Mouse (Mus musculus): ENCODE measurements around the gene D130043K22Rik. TPM values are rescaled to one million over a fixed set of nuclear protein-coding genes. Genes with fewer than 3 reads are reported as not detected.
A peak's percentile ranks its signal among the peaks of the same experiment; 100 is the strongest.

D130043K22Rik gene
- polyA plus RNA-seq, 1 experiment from 2014 or later = 0.13 TPM

DNA sequence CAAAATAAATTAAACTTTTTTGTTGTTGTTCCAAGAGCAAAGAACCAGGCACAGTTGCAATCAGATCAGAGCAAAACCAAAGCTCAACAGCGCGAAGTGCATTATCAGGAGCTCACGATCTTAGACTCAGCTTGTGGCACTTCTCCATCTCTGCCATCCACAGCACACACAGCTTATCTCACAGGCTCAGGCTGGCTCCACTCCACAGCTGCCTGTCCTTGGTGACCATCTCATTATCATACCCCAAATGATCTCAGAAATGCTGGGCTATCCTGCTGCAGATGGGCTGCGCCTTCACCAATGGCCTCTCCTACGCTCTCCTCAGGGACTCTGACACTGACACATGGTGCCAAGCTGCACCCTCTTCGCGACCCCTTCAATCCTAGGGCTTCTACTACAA lies 88.3 kb downstream of the D130043K22Rik start:
- no peak for ATAC-seq (ENCODE audit: insufficient read depth)
- no peaks in the 10 kb centered on the region for H3K36me3 ChIP-seq (replicated peaks)
- no peak overlapping the region for H3K27ac ChIP-seq (replicated peaks)
- H3K27me3 ChIP-seq = peaks cover 37% of the 10 kb centered on the region
- H3K9me3 ChIP-seq (replicated peaks) = no peaks in the 10 kb centered on the region
- peaks cover 10% of the 10 kb centered on the region for H3K4me1 ChIP-seq (replicated peaks)
- WGBS (ENCODE audit: insufficient replicate concordance) = 28% methylated on average over 7 of the region's 7 CpGs
- H3K4me2 ChIP-seq = no peak overlapping the region
- H3K4me3 ChIP-seq (replicated peaks) = no peak overlapping the region
- H3K9ac ChIP-seq = no peak overlapping the region

DNA sequence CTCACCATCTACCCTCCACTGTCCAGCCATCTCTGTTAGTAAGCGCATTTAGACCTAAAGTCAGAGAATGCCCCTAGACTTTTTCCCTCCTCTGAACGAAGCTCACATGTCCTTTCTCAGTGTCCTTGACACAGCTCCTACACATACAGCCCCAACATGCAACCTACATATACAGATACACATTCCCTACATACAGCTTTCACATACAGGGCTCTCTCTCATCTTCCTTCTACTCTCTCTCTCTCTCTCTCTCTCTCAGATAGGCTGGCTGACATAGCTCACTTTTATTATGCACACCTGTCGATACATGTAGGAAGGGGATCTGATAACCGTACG lies 91.8 kb downstream of the D130043K22Rik start:
- Histone ChIP-seq H3K4me3 (replicated peaks) (peak overlapping the region; percentile 65), H3K4me2 (peak overlapping the region; percentile 72), H3K27ac (replicated peaks) (no peak overlapping the region), H3K9ac (peak overlapping the region; percentile 56; the same call in 1 of the 2 replicates), H3K4me1 (replicated peaks) (peaks cover 15% of the 10 kb centered on the region), H3K36me3 (replicated peaks) (no peaks in the 10 kb centered on the region), H3K27me3 (peaks cover 55% of the 10 kb centered on the region), H3K9me3 (replicated peaks) (no peaks in the 10 kb centered on the region)
- no peak for ATAC-seq (ENCODE audit: insufficient read depth)
- WGBS (ENCODE audit: insufficient replicate concordance) = 30% methylated on average over 5 of the region's 5 CpGs

DNA sequence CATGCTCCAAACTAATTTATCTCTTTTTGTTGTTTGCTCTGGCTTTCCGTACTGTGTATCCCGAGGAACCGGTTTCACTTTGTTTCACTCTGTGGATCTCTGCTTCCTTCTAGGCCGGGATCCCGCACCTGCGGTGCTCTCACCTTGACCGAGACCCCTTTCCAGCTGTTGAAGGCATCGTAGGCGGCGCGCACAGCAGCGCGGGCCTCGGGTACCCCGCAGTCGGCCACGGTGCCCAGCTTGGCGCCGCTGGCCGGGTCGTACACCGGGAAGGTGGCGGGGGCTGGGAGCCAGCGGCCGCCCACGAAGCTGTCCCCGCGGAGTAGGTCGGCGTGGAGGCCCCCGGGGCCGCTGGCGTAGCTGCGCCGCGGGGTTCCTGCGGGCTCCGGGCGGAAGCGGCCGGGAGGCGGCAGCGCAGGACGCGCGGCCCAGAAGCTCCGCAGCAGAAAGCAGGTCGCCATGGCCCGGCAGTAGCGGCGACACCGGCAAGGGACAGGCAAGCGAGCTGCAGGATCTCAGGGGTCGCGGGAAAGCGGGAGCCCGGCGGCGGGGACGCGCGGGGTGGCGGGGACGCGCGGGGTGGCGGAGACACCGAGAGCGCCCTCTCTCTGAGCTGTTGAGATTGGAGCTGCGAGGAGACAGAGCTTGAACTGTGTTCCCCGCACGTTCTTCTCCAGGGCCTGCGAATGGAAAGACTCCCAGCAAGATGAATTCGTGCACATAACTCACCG lies 92.3 kb downstream of the D130043K22Rik start, which contains the start of gene Aldh5a1:
Gene Aldh5a1 (minus strand): TSS at position 554 of the 731 bp plus-strand sequence.
- peaks cover 12% of the 10 kb centered on the region for H3K4me1 ChIP-seq (replicated peaks)
- H3K4me3 ChIP-seq (replicated peaks) = peak within 1 kb of the TSS; percentile 65
- 2% methylated on average over 75 of the region's 75 CpGs for WGBS (ENCODE audit: insufficient replicate concordance)
- H3K4me2 ChIP-seq = peak within 1 kb of the TSS; percentile 72
- peak within 1 kb of the TSS; percentile 56 for H3K9ac ChIP-seq
- no peaks in the 10 kb centered on the region for H3K9me3 ChIP-seq (replicated peaks)
- no peaks in the 10 kb centered on the region for H3K36me3 ChIP-seq (replicated peaks)
- ATAC-seq (ENCODE audit: insufficient read depth) = peak; percentile 59
- H3K27ac ChIP-seq (replicated peaks) = peak within 1 kb of the TSS; percentile 24; the same call in 1 of the 2 replicates
- peaks cover 55% of the 10 kb centered on the region for H3K27me3 ChIP-seq

DNA sequence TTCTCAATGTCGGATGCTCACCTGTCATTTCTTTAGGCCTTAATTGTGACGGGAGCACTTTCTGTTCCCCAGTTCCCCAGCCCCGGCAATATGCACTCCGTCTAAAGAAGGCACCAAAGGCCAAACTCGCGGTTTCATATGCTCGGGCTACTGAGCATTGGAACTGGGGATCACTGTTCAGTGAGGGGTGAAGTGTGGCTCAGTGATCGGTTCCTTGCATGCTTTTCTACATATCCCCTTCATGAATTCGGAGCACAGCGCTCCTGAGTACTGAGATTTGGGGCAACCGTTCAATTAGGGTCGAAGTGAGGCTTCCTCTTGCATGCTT lies 92.9 kb downstream of the D130043K22Rik start:
- Histone ChIP-seq H3K9ac (no peak overlapping the region), H3K27ac (replicated peaks) (no peak overlapping the region), H3K36me3 (replicated peaks) (no peaks in the 10 kb centered on the region), H3K4me1 (replicated peaks) (peaks cover 12% of the 10 kb centered on the region), H3K27me3 (peaks cover 60% of the 10 kb centered on the region), H3K9me3 (replicated peaks) (no peaks in the 10 kb centered on the region), H3K4me3 (replicated peaks) (peak overlapping the region; percentile 65), H3K4me2 (peak overlapping the region; percentile 72)
- no peak for ATAC-seq (ENCODE audit: insufficient read depth)
- 14% methylated on average over 12 of the region's 12 CpGs for WGBS (ENCODE audit: insufficient replicate concordance)

DNA sequence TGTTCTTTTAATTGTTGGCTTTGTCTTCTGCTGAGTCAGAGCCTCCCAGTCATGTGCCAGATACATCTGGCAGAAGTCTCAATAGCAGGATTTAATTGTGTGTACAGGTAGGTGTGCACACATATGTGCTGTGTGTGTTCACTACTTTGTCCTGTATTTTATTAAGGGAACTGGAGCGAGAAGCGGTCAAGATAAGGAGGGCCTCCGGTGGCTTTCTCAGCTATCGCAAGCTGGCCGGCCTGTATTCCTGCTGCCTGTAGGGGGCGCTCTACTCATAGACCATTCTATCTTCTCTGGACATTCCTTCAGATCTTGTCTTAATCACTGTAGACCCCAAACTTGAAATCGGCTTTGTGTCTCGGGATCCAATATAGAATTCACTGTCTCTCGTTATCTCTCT lies 93.7 kb downstream of the D130043K22Rik start:
- Histone ChIP-seq H3K4me1 (replicated peaks) (peaks cover 12% of the 10 kb centered on the region; the same call in 1 of the 2 replicates), H3K36me3 (replicated peaks) (no peaks in the 10 kb centered on the region), H3K4me2 (no peak overlapping the region), H3K4me3 (replicated peaks) (no peak overlapping the region), H3K9me3 (replicated peaks) (no peaks in the 10 kb centered on the region), H3K27me3 (peaks cover 64% of the 10 kb centered on the region), H3K9ac (no peak overlapping the region), H3K27ac (replicated peaks) (no peak overlapping the region)
- WGBS (ENCODE audit: insufficient replicate concordance) = 7% methylated on average over 9 of the region's 9 CpGs
- no peak for ATAC-seq (ENCODE audit: insufficient read depth)

DNA sequence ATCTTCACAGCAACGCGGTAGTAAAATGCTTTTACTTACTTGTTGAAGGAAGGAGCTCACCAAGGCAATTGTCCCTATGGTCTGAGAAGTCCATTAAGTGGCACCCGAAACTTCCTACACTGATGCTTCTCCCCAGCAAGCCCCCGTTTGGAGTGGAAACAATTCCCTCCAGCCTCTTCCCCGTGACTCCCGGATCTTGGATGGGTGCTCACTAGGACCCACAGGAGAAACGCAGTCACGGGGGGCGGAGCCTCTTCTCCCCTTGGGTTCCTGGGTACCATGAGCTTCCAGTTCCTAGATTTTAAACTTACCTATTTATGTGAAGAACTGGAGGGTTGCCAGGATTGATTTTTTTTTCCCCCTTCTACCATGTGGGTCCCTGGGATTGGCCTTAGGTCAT lies 94.5 kb downstream of the D130043K22Rik start:
- WGBS (ENCODE audit: insufficient replicate concordance) = 74% methylated on average over 9 of the region's 9 CpGs
- Histone ChIP-seq H3K36me3 (replicated peaks) (no peaks in the 10 kb centered on the region), H3K9ac (no peak overlapping the region), H3K9me3 (replicated peaks) (no peaks in the 10 kb centered on the region), H3K4me3 (replicated peaks) (no peak overlapping the region), H3K4me2 (no peak overlapping the region), H3K27me3 (peaks cover 61% of the 10 kb centered on the region), H3K27ac (replicated peaks) (no peak overlapping the region), H3K4me1 (replicated peaks) (peaks cover 12% of the 10 kb centered on the region; the same call in 1 of the 2 replicates)
- ATAC-seq (ENCODE audit: insufficient read depth) = no peak

DNA sequence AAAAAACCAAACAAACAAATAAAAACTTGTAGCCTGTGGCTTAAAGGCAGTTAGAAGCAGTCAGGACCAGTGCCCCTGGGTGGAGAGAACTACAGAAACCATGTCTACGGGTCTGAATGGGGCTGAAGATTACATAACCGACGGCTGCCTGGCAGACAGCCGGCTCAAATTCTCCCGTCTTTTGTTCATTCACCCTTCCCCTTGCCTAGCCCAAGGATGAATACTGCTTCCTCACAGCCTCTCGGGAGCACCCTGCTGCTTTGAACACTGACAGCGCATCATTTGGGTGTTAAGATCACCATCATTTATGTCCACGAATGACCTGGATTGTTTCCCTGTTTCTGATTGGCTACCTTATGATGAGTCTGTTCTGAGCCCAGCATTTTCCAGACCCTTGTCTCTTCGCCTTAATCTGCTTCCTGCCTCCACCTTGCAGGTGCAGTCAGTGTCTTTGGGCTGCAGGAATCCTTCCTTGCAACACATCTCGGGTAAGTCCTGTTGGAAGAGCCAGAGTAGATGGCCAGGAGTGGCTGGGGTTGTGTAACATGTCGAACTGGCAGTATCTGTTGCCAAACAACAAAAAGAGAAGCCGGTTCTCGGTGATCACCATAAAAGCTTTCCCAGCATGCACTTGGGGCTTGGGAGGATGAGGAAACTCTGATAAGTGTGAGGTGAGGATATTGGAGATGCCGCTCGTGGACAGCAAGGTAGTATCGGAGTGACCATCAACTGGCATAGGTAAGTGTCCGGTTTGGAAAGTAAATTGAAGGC lies 97.8 kb downstream of the D130043K22Rik start, which contains the start of gene Gpld1:
Gene Gpld1 (plus strand): TSS at position 641 of the 771 bp plus-strand sequence.
- H3K4me3 ChIP-seq (replicated peaks) = peak within 1 kb of the TSS; percentile 32
- peaks cover 32% of the 10 kb centered on the region for H3K27me3 ChIP-seq
- peak within 1 kb of the TSS; percentile 45; the same call in 1 of the 2 replicates for H3K27ac ChIP-seq (replicated peaks)
- no peaks in the 10 kb centered on the region for H3K36me3 ChIP-seq (replicated peaks)
- no peaks in the 10 kb centered on the region for H3K9me3 ChIP-seq (replicated peaks)
- peaks cover 10% of the 10 kb centered on the region; the same call in 1 of the 2 replicates for H3K4me1 ChIP-seq (replicated peaks)
- WGBS (ENCODE audit: insufficient replicate concordance) = 44% methylated on average over 17 of the region's 17 CpGs
- H3K9ac ChIP-seq = no peak within 1 kb of the TSS
- ATAC-seq (ENCODE audit: insufficient read depth) = peak; percentile 38
- peak within 1 kb of the TSS; percentile 27 for H3K4me2 ChIP-seq

DNA sequence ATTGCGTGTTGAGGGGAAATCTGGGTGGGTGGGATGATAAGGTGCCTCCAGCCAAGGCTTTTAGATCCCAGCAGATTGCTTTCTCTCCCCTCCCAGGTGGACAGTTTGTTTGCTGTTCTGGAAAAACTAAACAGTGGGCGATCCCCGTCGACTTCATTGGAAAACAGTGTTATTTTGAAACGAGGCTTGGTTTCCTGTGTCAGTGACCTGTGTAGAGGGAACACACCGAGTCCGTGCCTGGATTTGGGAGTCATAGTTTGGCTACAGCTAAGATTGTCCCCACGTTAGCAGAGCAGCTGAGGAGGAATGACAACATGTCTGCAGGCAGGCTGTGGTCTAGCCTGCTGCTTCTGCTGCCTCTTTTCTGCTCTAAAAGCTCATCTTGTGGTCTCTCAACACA lies 98.4 kb downstream of the D130043K22Rik start:
- H3K27ac ChIP-seq (replicated peaks) = peak overlapping the region; percentile 45; the same call in 1 of the 2 replicates
- no peaks in the 10 kb centered on the region for H3K9me3 ChIP-seq (replicated peaks)
- H3K9ac ChIP-seq = no peak overlapping the region
- WGBS (ENCODE audit: insufficient replicate concordance) = 47% methylated on average over 8 of the region's 8 CpGs
- no peaks in the 10 kb centered on the region for H3K36me3 ChIP-seq (replicated peaks)
- H3K4me1 ChIP-seq (replicated peaks) = peaks cover 4% of the 10 kb centered on the region; the same call in 1 of the 2 replicates
- H3K27me3 ChIP-seq = peaks cover 26% of the 10 kb centered on the region
- peak overlapping the region; percentile 25 for H3K4me2 ChIP-seq
- ATAC-seq (ENCODE audit: insufficient read depth) = peak; percentile 64
- H3K4me3 ChIP-seq (replicated peaks) = peak overlapping the region; percentile 32

DNA sequence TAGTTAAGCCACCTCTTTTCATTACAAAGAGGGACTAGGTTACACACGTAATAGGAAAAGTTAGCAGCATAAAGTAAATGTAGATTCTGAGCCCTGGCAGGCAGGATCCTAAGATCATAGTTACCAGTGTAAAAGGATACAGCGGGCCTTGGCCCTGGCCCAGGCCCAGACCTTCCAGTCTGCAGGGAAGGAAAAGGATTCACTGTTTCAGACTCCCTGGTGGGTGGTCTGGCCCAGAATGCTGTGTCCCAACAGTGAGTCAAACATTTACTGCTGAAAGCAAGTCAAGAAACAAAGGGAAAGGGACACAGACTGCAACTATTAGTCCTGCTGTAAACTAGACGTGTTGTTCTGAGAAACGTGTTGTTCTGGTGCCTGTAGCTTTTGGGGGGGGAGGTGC lies 100.6 kb downstream of the D130043K22Rik start:
- Histone ChIP-seq H3K4me3 (replicated peaks) (no peak overlapping the region), H3K9ac (no peak overlapping the region), H3K4me1 (replicated peaks) (no peaks in the 10 kb centered on the region), H3K4me2 (0 out of 2 replicates have a peak overlapping the region, but pooled peaks have one; percentile 6), H3K27me3 (0 out of 2 replicates have a peak, but pooled peaks cover 8% of the 10 kb centered on the region), H3K36me3 (replicated peaks) (no peaks in the 10 kb centered on the region), H3K27ac (replicated peaks) (no peak overlapping the region), H3K9me3 (replicated peaks) (no peaks in the 10 kb centered on the region)
- ATAC-seq (ENCODE audit: insufficient read depth) = no peak
- WGBS (ENCODE audit: insufficient replicate concordance) = 31% methylated on average over 4 of the region's 4 CpGs

DNA sequence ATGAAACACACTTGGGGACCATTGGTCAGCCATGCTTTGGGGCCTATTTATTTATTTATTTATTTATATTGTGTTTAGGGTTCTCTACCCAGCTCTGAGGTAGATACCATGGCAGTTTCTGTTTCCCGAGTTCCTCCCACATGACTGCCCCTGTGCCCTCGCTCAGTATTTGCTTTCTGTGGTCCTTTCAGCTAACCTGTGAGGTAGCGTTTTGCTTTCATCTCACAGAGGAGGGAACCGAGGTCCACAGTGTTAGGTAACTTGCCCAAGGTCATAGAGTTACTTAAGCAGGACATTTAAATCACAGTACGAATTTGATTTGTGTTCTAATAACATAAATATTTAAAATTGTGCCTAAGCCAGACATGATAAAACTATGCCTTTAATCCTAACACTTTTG lies 102.2 kb downstream of the D130043K22Rik start:
- 50% methylated on average over 5 of the region's 5 CpGs for WGBS (ENCODE audit: insufficient replicate concordance)
- Histone ChIP-seq H3K4me1 (replicated peaks) (no peaks in the 10 kb centered on the region), H3K4me2 (no peak overlapping the region), H3K4me3 (replicated peaks) (no peak overlapping the region), H3K9me3 (replicated peaks) (no peaks in the 10 kb centered on the region), H3K27me3 (0 out of 2 replicates have a peak, but pooled peaks cover 8% of the 10 kb centered on the region), H3K27ac (replicated peaks) (0 out of 2 replicates have a peak overlapping the region, but pooled peaks have one; percentile 6), H3K9ac (no peak overlapping the region), H3K36me3 (replicated peaks) (no peaks in the 10 kb centered on the region)
- peak; percentile 43; the same call in 1 of the 2 replicates for ATAC-seq (ENCODE audit: insufficient read depth)

DNA sequence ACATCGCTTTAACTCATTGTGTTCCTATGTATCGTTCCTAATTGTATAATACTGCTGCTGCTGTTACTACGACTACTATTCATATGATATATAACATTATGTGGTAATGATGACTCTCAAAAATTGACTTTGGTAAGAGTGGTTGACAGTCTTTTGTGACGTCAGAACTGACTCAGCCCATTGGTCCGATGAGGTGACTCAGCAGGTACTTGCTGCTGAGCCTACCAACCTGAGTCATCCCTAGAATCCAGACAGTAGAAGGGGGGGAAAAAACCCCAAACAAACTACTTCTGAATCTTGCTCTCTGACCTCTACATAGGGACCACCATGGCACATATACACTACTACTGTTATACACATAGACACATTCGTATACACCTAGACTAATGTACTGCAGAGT lies 103.9 kb downstream of the D130043K22Rik start:
- no peak overlapping the region for H3K4me3 ChIP-seq (replicated peaks)
- H3K27me3 ChIP-seq = no peaks in the 10 kb centered on the region
- H3K4me2 ChIP-seq = no peak overlapping the region
- no peaks in the 10 kb centered on the region for H3K36me3 ChIP-seq (replicated peaks)
- H3K9me3 ChIP-seq (replicated peaks) = no peaks in the 10 kb centered on the region
- no peak for ATAC-seq (ENCODE audit: insufficient read depth)
- no peak overlapping the region for H3K9ac ChIP-seq
- no peak overlapping the region for H3K27ac ChIP-seq (replicated peaks)
- 0 out of 2 replicates have a peak, but pooled peaks cover 4% of the 10 kb centered on the region for H3K4me1 ChIP-seq (replicated peaks)
- 61% methylated on average over 6 of the region's 6 CpGs for WGBS (ENCODE audit: insufficient replicate concordance)
